Mouse (Mus musculus): Measurements from ENCODE around the gene Hmgcr. TPM values are rescaled to one million over a fixed set of nuclear protein-coding genes. Genes with fewer than 3 reads are reported as not detected.
"Not testable (repeated sequence)": the region's sequence is repeated elsewhere in the genome, so short reads cannot be mapped to it uniquely, and the experiment has no call there.

Gene Hmgcr
- total RNA-seq, 2 experiments from 2014 or later, result 135 to 145 TPM

GRCm38 (mm10) chr13:96671078-96671905 lies 556 bp upstream of the Hmgcr start:
- no peak for DNase-seq (ENCODE audit: extremely low spot score in 1 of 2, low spot score in 1 of 2)

- DNase-seq (ENCODE audit: extremely low spot score in 1 of 2, low spot score in 1 of 2), result no peak
Measured at GRCm38 (mm10) chr13:96670019-96670405, 724 bp downstream of the Hmgcr start.

GRCm38 (mm10) chr13:96664419-96664974 lies 6.2 kb downstream of the Hmgcr start:
- DNase-seq (ENCODE audit: extremely low spot score in 1 of 2, low spot score in 1 of 2), result no peak

GRCm38 (mm10) chr13:96663120-96663519 lies 7.6 kb downstream of the Hmgcr start:
- DNase-seq (ENCODE audit: extremely low spot score in 1 of 2, low spot score in 1 of 2), result not testable (repeated sequence)

- no peak for DNase-seq (ENCODE audit: extremely low spot score in 1 of 2, low spot score in 1 of 2)
Measured at GRCm38 (mm10) chr13:96660095-96660860, 10.5 kb downstream of the Hmgcr start.

- DNase-seq (ENCODE audit: extremely low spot score in 1 of 2, low spot score in 1 of 2), result no peak
Measured at GRCm38 (mm10) chr13:96658936-96659335, 11.8 kb downstream of the Hmgcr start.

GRCm38 (mm10) chr13:96656673-96657072 lies 14.1 kb downstream of the Hmgcr start:
- DNase-seq (ENCODE audit: extremely low spot score in 1 of 2, low spot score in 1 of 2), result no peak

GRCm38 (mm10) chr13:96653041-96653440 lies 17.7 kb downstream of the Hmgcr start:
- DNase-seq (ENCODE audit: extremely low spot score in 1 of 2, low spot score in 1 of 2), result no peak

GRCm38 (mm10) chr13:96645822-96646221 lies 24.9 kb downstream of the Hmgcr start:
- no peak for DNase-seq (ENCODE audit: extremely low spot score in 1 of 2, low spot score in 1 of 2)

- DNase-seq (ENCODE audit: extremely low spot score in 1 of 2, low spot score in 1 of 2), result no peak
Measured at GRCm38 (mm10) chr13:96644168-96644567, 26.6 kb downstream of the Hmgcr start.

- no peak for DNase-seq (ENCODE audit: extremely low spot score in 1 of 2, low spot score in 1 of 2)
Measured at GRCm38 (mm10) chr13:96630396-96630795, 40.3 kb downstream of the Hmgcr start.

- no peak for DNase-seq (ENCODE audit: extremely low spot score in 1 of 2, low spot score in 1 of 2)
Measured at GRCm38 (mm10) chr13:96620891-96621290, 49.8 kb downstream of the Hmgcr start.

- no peak for DNase-seq (ENCODE audit: extremely low spot score in 1 of 2, low spot score in 1 of 2)
Measured at GRCm38 (mm10) chr13:96614615-96615014, 56.1 kb downstream of the Hmgcr start.

GRCm38 (mm10) chr13:96604242-96604641 lies 66.5 kb downstream of the Hmgcr start:
- DNase-seq (ENCODE audit: extremely low spot score in 1 of 2, low spot score in 1 of 2), result no peak

- no peak for DNase-seq (ENCODE audit: extremely low spot score in 1 of 2, low spot score in 1 of 2)
Measured at GRCm38 (mm10) chr13:96599182-96599581, 71.6 kb downstream of the Hmgcr start.

Other genes starting within 250 kb of the Hmgcr start
- not detected for gene Ankdd1b, start 199.7 kb downstream of the Hmgcr start, total RNA-seq (2021)
- not detected for gene Gm17622, start 180.2 kb downstream of the Hmgcr start, total RNA-seq (2021)
- gene Polk, start 128.4 kb downstream of the Hmgcr start, total RNA-seq (2021), result 10 to 100 TPM in 1 of 2 experiments, 1 to 10 TPM in 1; 9.7 to 14.7 TPM
- 10 to 100 TPM; 61.4 to 61.8 TPM for gene Col4a3bp, start 128.3 kb downstream of the Hmgcr start, total RNA-seq (2021)
- gene Ankrd31, start 77.3 kb upstream of the Hmgcr start, total RNA-seq (2021), result under 1 TPM; 0.22 to 0.77 TPM

Data from layer of hippocampus, postnatal 25 days (tissue).